Mouse (Mus musculus) intestine, postnatal 0 days (tissue): Measurements from ENCODE around the gene Prex1. TPM values are rescaled to one million over a fixed set of nuclear protein-coding genes. Genes with fewer than 3 reads are reported as not detected.
"Not testable (repeated sequence)": the region's sequence is repeated elsewhere in the genome, so short reads cannot be mapped to it uniquely, and the experiment has no call there.

Experiments
- ATAC-seq: fragments of 200-750 bp; cut with Nextera tagmentation; 2 replicates; pipeline ENCODE4 v1.8.0; 2017; ENCODE audit warnings: mild to moderate bottlenecking, moderate TSS enrichment, moderate library complexity
- H3K27ac ChIP-seq: fragments of 300-500 bp; sonication (generic); 2 replicates; pipeline ENCODE4 v1.5.1; 2014; ENCODE audit warnings: mild to moderate bottlenecking, low read depth, low read length, moderate library complexity
- H3K27me3 ChIP-seq: fragments of 300-500 bp; sonication (generic); replicated peaks from 2 replicates; pipeline ENCODE4 v1.6.1; 2014; ENCODE audit warnings: low read length, mixed read lengths; ENCODE audit not compliant: control insufficient read depth, insufficient read depth
- H3K36me3 ChIP-seq: fragments of 300-500 bp; sonication (generic); 2 replicates; pipeline ENCODE4 v1.6.1; 2014; ENCODE audit warnings: mild to moderate bottlenecking, moderate library complexity; ENCODE audit not compliant: control insufficient read depth, insufficient read depth
- H3K4me1 ChIP-seq: fragments of 300-500 bp; sonication (generic); replicated peaks from 2 replicates; pipeline ENCODE4 v1.6.1; 2014; ENCODE audit warnings: antibody characterized with exemption, low read length, mixed read lengths; ENCODE audit not compliant: control insufficient read depth, insufficient read depth
- H3K4me2 ChIP-seq: fragments of 300-500 bp; sonication (generic); replicated peaks from 2 replicates; pipeline ENCODE4 v1.6.1; 2014; ENCODE audit warnings: low read depth, mild to moderate bottlenecking, moderate library complexity
- H3K4me3 ChIP-seq: fragments of 300-500 bp; sonication (generic); 2 replicates; pipeline ENCODE4 v1.5.1; 2014; ENCODE audit warnings: low read depth, low read length
- H3K9ac ChIP-seq: fragments of 300-500 bp; sonication (generic); 2 replicates; pipeline ENCODE4 v1.6.1; 2014; ENCODE audit warnings: mild to moderate bottlenecking, low read depth, low read length
- H3K9me3 ChIP-seq: fragments of 300-500 bp; sonication (generic); 2 replicates; pipeline ENCODE4 v1.6.1; 2016; ENCODE audit warnings: mixed run types; ENCODE audit not compliant: control insufficient read depth
- CTCF ChIP-seq: sonication (generic); IDR thresholded peaks from 2 replicates; pipeline ENCODE4 v1.5.1; 2016; ENCODE audit warnings: low read depth, mild to moderate bottlenecking, control low read depth, antibody characterized with exemption, moderate library complexity
- WGBS: fragments of 180-500 bp; shearing (Covaris S2); extraction: QIAGEN DNeasy Blood & Tissue Kit; methylation state at CpG from one replicate; pipeline ENCODE4 v1.1.7; 2014; 5-methylcytosine and 5-hydroxymethylcytosine counted together
- polyA plus RNA-seq: library from polyadenylated mRNA; unstranded; fragments of >200 nt; fragmentation: Nextera tagmentation; extraction: Ambion mirVana; gene quantifications from 2 replicates; pipeline ENCODE4 v1.2.1, GENCODE M21; 2015

Gene Prex1
- polyA plus RNA-seq, 1 experiment from 2014 or later = 4.0 TPM

DNA sequence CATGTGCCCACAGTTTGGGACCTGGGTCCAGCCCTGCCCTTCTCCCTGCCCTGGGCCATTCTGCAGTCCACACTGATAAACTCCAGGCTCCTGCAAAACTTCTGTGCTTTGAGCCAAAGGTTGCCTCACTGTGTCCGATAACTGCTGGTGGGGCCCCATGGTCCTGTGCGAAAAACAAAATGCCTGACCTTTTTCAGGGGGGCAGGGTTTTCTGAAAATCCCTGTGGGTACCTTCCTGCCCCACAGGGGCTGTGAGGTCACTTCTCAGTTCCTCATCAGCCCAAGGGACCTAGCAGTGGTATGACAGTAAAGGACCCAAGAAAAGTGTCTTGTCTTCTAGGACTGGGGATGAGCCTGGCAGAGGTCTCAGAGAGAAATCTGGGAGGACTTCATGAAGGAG is 19.2 kb upstream of the Prex1 start:
- WGBS = 81% methylated on average over 2 of the region's 2 CpGs
- ATAC-seq = no peak

DNA sequence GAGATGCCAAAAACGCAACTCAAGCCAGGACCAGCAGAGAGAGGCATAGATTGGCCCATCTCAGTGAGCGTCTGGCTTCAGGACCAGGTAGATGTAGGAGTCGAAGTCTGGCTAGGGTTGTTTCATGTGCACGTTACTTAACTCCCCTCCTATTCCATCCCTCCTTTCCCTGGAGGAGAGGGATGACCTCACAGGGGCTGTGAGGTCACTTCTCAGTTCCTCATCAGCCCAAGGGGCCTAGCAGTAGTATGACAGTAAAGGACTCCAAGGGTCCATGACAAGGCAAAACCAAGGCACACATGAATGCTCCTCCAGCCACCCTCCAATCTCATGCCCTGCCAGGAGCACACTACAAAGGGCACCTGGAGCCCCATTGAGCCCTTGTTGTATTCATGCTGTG is 18.5 kb upstream of the Prex1 start:
- no peak for TF ChIP-seq CTCF
- Histone ChIP-seq H3K27ac (no peak overlapping the region), H3K27me3 (no peaks in the 10 kb centered on the region), H3K9ac (no peak overlapping the region), H3K9me3 (no peaks in the 10 kb centered on the region), H3K4me3 (no peak overlapping the region), H3K36me3 (no peaks in the 10 kb centered on the region), H3K4me2 (no peak overlapping the region), H3K4me1 (no peaks in the 10 kb centered on the region)
- WGBS = 89% methylated on average over 4 of the region's 4 CpGs
- ATAC-seq = no peak

More for the DNA sequence above, 19.2 kb upstream of the Prex1 start:
- Histone ChIP-seq H3K4me2 (no peak overlapping the region), H3K4me3 (no peak overlapping the region), H3K27me3 (no peaks in the 10 kb centered on the region), H3K4me1 (no peaks in the 10 kb centered on the region), H3K9ac (no peak overlapping the region), H3K36me3 (no peaks in the 10 kb centered on the region), H3K27ac (no peak overlapping the region), H3K9me3 (no peaks in the 10 kb centered on the region)
- TF ChIP-seq CTCF = no peak

DNA sequence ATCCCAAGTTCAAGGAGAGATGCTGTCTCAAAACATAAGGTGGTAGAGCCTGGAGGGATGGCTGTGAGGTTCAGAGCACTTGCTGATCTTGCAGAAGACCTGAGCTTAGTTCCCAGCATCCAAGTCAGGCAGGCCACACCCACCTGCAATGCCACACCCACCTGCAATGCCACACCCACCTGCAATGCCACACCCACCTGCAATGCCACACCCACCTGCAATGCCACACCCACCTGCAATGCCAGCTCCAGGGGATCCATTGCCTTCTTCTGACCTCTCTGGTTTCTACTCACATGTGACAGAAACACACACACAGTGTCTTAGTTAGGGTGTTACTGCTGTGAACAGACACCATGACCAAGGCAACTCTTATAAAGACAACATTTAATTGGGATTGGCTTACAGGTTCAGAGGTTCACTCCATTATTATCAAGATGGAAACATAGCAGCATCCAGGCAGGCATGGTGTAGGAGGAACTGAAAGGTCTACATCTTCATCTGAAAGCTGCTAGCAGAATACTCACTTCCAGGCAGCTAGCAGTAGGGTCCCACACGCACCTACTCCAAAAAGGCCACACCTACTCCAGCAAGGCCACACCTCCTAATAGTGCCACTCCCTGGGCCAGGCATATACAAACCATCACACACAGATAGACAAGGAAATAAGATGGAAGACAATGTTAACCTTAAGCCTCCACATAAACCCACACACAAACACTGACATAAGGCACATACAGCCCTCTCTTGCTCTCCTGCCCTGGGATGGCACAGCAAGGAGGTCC is 17.7 kb upstream of the Prex1 start:
- H3K27ac ChIP-seq, ATAC-seq, H3K9me3 ChIP-seq, H3K27me3 ChIP-seq, H3K4me1 ChIP-seq, H3K9ac ChIP-seq, H3K36me3 ChIP-seq, H3K4me2 ChIP-seq, H3K4me3 ChIP-seq: not testable (repeated sequence)
- WGBS = 78% methylated on average over 1 of the region's 1 CpGs

DNA sequence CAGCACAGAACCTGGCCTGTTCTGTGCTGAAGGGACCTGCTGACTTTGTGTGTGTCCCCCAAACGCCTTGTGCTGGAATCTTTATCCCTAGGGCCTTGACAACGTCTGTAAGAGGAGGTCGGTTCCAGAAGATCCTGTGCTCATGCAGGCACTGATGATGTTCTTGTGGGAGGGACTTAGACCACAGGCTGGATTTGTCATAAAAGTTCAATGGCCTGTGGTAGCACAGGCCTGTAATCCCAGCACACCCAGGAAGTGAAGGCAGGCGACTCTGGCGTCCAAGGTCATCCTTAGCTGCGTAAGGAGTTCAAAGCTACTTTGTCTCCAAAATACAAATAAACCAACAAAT is 16.9 kb upstream of the Prex1 start:
- H3K4me1 ChIP-seq = no peaks in the 10 kb centered on the region
- H3K4me2 ChIP-seq = no peak overlapping the region
- TF ChIP-seq CTCF = no peak
- H3K27me3 ChIP-seq = no peaks in the 10 kb centered on the region
- H3K27ac ChIP-seq = peak overlapping the region; percentile 66; the same call in 1 of the 2 replicates
- 65% methylated on average over 6 of the region's 6 CpGs for WGBS
- no peaks in the 10 kb centered on the region for H3K36me3 ChIP-seq
- no peaks in the 10 kb centered on the region for H3K9me3 ChIP-seq
- no peak overlapping the region for H3K9ac ChIP-seq
- ATAC-seq = no peak
- no peak overlapping the region for H3K4me3 ChIP-seq

DNA sequence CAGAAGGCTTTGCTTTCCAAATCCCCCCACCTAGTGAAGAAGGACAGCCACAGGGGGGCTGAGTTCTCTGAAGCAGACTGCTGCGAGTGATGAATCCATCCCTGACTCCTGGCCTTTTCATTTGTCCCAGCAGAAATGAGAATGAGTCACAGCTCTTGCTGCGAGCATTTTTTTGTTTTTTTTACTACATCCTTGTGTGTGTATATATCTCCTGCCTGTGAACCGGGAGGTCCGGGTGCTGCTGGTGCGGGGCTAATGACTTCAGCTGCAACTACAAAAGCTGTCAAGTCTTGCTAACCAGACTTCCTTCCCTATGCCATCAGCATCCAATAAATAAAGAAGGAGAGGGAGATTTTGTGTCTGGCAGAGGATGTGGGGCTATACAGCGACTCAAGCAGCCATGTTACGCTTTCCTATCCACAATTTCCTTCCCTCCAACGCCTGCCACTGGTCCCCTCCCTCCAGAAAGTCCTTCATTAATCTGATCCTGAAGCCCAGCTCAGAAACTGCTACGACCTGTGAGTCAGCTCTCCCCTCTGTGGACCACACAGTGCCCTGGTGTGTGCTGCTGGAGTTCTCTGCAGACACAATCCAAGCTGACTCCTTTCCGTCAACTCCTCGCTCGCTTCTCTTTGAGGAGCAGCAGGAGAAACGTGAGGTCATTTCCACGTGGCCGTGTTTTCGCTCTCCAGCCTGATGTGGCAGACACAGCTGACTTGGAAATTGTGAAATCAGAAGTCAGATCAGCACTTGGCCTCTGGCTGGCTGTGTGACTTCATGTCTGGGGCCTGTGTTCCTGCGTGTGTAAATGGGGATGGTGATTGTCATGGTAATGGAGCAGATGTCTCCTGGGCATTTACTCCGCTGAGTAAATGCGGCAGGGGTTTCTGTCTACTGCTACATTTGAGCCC is 16.3 kb upstream of the Prex1 start:
- no peak overlapping the region for H3K9ac ChIP-seq
- no peaks in the 10 kb centered on the region for H3K9me3 ChIP-seq
- WGBS = 36% methylated on average over 19 of the region's 19 CpGs
- no peak overlapping the region for H3K4me3 ChIP-seq
- peak overlapping the region; percentile 66 for H3K27ac ChIP-seq
- H3K36me3 ChIP-seq = no peaks in the 10 kb centered on the region
- H3K4me2 ChIP-seq = peak overlapping the region; percentile 13; the same call in 1 of the 2 replicates
- H3K27me3 ChIP-seq = no peaks in the 10 kb centered on the region
- ATAC-seq = peak; percentile 44
- TF ChIP-seq CTCF = no peak
- H3K4me1 ChIP-seq = no peaks in the 10 kb centered on the region

DNA sequence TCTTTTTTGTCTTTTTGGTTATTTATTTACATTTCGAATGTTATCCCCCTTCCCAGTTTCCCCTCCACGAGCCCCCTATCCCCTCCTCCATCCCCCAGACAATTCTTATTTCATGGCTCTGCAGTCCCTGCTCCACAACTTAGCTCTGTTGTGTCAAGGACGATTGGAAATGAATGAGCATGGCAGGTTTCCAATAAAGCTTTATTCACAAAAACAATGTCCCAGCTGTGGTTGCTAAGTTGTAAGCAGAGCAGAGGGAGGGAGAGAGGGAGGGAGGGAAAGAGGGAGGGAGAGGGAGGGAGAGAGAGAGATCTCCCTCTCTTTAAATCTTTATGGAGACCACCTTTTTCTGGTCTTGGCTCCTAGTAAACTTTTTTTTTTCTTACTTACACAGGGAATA is 15.4 kb upstream of the Prex1 start:
- H3K9me3 ChIP-seq = no peaks in the 10 kb centered on the region
- WGBS = 59% methylated on average over 3 of the region's 3 CpGs
- no peak overlapping the region for H3K27ac ChIP-seq

More for the DNA sequence above, 15.4 kb upstream of the Prex1 start:
- H3K9ac ChIP-seq = no peak overlapping the region
- no peaks in the 10 kb centered on the region for H3K4me1 ChIP-seq
- no peak overlapping the region for H3K4me2 ChIP-seq
- no peak overlapping the region for H3K4me3 ChIP-seq
- no peaks in the 10 kb centered on the region for H3K27me3 ChIP-seq
- TF ChIP-seq CTCF = no peak
- no peak for ATAC-seq
- no peaks in the 10 kb centered on the region for H3K36me3 ChIP-seq
